Mouse (Mus musculus): ENCODE results near the gene Tcf23.

- TF ChIP-seq POLR2AphosphoS2 (IDR thresholded peaks at IDR 0.05; ENCODE audit: insufficient read length, low read depth) (no peak), POLR2A (IDR thresholded peaks at IDR 0.05; ENCODE audit: insufficient read length, low read depth) (no peak), TCF12 (IDR thresholded peaks at IDR 0.05; ENCODE audit: insufficient read depth, poor library complexity, severe bottlenecking) (no peak), USF1 (IDR thresholded peaks at IDR 0.05; ENCODE audit: low read depth) (no peak)
Measured at GRCm38 (mm10) chr5:30955751-30956150, 12.7 kb upstream of the Tcf23 start.

All from myocyte (in vitro differentiated cells).